Mouse (Mus musculus) urinary bladder, postnatal 25 days (tissue): ENCODE data around the gene Baz2b.

Experiments
- DNase-seq: peaks from one replicate; pipeline ENCODE4 v3.0.0; 2022; ENCODE audit warnings: low spot score

Gene Baz2b

DNA sequence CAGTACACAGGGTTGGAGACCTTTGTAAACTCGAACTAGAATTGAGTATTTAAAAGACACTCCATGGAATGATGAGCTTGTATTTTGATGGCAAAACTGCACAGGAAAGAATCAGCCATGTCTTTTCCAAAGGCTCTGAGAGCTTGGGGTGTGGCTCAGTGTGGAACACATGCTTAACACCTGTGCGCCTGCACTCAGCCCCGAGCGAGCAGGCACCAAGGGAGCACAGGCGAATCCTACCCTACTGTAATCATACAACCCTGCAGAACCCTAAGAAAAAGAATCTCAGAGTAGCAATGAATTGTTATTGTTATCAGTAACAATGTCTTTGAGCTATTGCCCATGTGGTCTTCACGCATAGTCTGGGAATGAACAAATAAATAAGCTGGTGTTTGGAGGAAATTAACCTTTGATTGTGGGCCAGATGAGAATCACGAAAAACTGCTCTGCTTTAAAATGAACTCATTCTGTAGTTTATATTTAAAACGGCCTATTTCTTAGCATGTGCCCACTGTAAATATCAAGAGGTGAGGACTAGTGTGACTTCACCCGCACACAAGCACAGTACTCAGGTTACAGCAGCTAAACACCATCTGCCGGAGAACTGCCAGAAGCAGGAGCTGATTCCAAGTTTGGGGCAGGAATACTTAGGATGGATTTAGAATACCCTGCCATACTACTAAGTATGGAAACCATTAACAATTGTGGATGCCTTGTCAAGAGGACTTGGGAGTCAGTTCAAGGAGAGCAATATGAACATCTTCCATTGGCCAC lies 77.2 kb downstream of the Baz2b start:
- DNase-seq = no peak

DNA sequence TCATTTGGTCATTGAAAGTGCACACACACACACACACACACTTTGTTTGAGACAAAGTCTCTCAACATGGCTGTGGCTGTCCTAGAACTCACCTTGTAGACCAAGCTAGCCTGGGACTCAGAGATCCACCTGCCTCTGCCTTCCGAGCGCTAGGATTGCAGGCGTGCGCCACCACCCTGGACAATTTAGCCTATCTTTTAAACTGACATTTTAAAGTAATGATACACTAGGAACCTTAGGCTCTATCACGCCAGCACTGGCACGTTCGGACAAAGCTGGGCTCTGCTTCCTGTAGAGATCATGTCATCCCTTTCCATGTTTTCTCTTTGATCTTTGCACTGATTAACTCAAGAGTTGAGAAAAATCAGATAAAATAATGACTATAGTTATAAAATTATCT lies 81.0 kb downstream of the Baz2b start:
- DNase-seq = no peak

DNA sequence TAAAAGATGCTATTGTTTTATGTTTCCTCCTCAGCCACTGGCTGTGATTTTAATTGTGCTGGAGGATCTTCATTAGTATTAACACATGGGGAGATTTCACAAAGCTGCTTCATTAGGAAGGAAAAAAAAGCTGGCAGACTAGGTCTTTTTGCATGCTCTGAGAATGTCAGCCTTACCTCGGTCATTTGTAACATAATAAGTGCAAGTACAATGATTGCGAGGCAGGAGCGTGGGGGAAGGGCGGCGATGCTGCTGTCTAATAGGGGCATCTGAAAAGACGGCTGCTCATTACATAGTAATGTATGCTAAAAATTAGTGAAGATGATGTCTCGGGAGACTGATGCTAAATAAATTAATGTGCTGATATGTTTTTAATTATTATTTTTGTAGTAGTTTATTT lies 82.8 kb downstream of the Baz2b start:
- DNase-seq = no peak

DNA sequence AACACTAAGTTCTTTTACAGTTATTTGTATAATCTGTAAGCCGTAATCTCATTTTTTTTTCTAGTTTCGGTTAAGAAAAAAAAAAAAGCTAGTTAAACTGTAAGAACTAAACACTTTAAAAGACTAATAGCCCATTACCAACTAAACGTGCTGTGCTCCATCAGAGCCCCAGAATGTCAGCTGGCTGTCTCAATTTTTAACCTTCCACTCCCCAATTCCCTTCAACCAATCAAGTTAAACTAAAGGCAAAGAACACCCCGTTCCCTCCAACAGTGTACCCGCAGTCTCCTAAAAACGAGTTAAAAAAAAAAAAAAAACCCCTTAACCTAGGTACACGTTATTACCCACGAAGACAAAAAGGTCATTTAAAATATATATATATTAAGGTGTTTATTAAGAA lies 83.3 kb downstream of the Baz2b start:
- no peak for DNase-seq

DNA sequence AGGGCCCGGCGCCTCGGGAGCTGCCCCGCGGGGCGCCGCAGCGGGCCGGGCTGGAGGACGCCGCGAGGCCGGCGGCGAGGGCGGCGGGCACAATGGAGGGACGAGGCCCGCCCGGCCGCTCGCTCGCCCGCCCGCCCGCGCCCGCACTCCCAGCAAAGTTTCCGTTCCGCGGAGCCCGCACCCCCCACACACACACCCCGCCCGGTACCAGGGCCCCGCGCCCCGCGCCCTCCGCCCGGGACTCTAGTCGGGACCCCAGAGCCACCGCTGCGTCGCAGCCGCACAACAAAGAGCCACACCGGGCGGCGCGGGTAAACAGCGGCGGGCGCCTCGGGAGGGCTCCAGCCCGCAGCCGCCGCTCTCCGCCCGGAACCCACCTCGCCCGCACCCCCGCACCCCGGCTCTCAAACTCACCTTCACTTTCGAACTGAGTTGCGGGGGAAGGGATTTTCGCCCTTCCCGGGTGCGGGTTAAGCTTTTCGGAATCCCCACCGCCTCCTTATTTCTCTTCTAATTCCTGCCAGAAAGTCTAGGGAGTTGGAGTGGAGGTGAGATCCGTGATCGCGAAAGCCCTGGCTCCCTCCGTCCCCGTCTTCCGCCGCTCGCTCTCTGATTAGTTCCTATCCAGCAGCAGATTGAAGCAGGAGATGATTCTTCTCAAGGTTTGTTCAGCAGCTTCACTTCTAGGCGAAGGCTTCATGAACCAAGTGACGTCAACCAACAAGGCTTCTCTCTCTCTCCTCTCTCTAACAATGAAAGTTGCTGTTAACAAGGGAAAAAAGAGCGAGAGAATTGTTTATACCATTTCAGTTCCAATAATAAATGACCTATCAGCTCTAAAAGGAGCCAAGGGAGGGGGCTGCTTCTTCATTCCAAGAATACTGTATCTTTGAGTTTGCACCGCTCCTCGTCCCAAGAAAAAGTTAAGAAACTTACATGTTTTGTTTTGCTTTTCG lies 84.3 kb downstream of the Baz2b start:
- peak; percentile 57 for DNase-seq

DNA sequence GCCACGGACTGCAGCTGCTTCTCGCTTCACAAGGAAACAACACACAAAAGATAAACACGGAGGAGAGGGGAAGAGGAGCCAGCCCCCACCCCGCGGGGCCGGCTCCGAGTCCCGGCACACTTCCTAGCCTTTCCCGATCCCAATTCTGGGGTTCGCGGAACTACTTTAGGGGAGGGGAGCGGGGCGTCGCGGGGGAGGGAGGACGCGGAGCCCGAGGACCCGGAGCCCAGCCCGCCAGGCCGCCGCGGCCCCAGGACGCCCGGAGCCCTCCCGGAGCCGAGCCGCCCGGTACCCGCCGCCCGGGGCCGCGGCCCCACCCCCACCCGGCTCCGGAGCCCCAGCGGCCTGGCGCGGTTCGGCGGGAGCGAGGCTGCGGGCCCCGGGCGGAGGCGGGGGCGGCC lies 85.0 kb downstream of the Baz2b start:
- peak; percentile 49 for DNase-seq

DNA sequence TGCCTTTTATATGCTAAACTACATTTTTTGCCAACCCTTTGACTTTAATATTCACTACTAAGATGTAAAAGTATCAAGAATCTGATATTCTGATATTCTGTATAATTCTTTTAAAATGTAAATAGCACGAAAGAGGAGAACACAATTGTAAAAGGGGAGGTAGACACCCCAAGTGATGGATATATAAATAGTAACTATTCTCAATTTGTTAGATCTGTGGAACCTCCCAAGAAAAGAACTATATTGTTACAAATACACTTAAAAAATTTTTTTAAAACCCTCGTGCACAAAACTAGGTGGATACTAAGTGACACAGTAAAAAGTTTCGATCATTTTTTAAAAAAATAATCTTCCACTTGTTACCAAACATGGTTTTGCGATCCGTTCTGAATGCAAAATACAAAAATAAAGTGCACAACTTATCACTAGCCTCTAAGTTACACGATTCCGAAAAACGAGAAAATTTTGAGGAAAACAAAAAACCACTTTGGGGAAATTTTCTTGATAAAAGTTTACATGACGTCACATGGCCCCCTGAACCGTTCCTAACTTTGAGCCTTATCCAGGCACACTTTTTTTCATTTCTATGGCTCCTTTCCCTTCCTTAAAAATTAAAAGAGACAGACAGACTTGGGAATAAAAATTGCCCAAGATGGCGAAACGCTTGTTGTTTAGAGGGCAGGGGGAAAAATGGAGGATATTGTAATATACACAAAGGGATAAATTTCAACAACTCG lies 85.6 kb downstream of the Baz2b start:
- no peak for DNase-seq

DNA sequence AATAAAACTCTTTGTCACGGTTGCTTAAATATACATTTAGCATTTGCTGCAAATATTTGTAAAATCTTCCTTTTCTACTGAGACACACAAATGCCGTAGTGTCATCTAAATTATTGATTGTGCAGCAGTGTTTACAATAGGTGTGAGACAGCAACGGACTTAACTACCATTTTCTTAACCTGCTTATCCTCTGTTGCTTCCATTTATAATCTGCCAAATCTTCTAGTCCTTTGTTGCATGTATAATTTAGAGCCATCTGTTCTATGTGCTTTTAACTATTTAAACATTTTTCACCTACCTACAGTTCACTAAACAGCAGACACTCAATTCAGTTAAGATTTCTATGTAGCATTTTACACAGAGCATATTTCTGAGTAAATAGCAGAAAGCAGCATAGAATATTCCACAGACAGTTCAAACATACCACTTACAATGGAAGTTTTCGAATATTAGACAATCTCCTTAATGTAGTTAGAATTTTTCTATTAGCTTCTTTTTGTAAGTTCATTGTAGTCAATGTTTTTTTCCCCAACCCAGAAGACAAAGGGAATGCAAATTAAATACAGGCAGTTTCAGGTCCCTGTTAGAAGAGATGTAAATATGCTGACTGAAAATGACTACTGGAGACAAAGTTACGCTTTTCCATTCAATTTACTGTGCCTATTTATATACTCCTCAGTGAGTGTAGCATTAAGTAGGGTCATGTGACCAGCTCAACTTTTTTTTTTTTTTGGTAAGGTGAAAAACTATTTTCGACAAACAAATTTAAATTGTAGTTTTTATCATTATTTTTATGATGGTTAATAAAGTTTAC lies 86.4 kb downstream of the Baz2b start:
- no peak for DNase-seq

DNA sequence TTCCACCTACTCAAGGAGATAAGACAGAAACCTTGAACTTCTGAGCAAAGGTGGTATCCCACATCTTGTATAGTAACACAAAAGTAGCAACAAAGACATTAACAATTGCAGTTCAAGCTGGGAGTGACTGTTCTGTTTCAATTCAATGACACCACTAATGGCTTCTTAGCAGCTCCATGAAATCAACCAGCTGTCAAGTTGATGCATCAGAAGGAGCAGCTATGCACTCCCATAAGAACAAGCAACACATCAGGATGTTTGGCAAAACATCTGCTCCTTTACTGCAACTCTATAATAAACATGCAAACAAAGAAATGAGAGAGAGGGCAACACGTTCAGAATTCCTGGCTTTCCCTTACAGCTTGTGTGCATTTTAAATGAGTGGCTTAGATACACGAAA lies 87.5 kb downstream of the Baz2b start:
- no peak for DNase-seq

DNA sequence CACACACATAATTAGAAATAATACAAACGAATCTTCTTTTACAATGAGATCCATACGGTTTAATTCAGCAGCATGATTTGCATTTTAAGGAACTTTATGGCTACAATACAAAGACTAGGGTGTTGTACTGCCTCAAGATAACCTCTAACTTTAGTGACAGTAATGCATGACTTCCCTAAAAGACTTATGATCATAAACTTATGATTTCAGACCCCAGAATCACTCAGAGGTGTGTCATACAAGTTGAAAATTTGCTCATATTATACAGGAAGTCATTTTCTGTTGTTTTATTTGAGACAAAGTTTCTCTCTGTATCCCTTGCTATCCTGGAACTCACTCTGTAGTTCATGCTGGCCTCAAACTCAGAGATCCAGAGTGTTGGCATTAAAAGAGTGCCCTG lies 89.0 kb downstream of the Baz2b start:
- no peak for DNase-seq

DNA sequence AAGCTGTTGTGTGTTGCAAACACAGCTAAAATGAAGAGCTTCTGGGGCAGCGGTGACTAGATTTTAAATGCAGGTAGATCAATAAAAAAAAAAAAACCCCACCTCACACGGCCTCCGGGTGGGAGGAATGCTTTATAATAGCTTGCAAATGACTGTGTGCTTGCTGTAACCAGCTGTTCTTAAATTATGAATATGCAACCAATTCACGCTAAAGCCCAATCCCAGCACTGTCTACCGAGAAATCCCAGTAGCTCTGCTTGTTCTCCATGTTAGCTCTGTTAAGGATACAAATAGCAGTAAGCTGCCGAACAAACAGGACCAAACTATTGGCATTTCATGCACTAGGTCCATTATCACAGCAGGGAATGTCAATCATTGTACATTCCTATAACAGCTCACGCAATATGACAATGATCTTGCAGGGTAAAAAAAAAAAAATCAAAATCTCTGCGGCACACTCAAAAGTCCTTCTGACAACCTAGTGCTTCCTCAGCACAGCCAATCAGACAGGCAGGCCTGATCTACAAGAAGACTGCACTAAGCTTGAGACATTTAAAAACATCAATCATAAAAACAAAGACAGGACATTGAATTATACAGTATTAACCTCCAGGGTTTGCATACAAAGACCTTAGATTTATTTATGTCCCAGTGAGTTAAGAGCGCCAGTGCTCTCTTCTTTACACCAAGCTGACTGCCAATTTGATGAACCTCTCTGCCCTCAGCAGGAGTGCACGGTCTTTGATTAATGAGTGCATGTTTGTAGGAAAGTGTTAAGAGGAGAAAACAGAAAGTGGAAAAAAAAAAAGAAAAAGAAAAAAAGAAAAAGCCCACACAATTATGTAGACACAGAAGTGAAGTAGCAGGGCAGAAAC lies 90.7 kb downstream of the Baz2b start:
- no peak for DNase-seq

DNA sequence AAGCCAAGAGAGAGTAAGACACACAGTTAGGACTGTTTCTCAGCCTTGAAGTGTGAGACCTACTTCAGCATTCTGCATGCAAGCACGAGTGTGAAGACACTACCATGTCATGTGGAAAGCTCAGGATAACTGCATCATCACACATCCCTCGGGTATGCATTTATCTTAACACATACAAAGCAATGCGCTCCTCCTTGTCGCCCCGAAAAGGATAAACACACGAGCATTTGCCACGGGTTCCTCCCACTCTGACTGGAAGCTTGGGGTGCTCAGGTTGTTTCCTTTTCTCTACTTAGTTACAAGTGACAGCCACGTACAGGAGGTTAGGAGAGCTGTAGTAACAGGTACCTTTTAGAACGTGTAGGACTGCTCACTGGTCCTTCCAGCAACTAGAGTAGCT lies 91.8 kb downstream of the Baz2b start:
- no peak for DNase-seq

DNA sequence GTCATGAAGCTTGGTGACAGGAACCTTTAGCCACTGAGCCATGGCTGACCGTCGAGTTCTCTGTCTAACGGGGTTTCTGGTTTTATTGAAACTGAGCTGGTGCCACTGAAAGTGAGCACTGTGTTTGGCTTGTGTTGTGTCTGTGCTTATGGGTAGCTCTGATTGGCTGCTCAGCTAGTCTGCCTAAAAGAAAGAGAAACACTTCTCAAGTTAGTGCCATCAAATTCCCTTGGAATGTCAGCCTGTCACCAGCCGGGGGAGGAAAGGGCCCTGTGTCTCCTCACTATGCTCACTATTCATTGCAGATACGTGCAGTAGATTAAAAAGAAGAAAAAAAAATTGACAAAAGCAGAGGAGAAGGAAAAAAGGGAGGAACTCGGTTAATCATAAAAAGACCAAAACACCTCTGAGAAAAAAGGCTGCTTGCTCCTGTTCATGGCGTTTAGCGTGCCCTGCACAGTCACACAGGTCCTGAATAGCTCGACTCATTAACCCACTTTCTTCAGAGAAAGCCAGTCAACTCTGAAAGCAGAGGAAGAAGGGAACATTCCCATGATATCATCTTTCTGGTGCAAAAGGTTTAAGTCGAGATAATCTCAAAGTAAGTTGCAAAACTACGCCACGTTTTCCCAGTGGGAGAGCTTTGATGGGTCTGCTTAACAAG lies 93.6 kb downstream of the Baz2b start:
- DNase-seq = no peak

DNA sequence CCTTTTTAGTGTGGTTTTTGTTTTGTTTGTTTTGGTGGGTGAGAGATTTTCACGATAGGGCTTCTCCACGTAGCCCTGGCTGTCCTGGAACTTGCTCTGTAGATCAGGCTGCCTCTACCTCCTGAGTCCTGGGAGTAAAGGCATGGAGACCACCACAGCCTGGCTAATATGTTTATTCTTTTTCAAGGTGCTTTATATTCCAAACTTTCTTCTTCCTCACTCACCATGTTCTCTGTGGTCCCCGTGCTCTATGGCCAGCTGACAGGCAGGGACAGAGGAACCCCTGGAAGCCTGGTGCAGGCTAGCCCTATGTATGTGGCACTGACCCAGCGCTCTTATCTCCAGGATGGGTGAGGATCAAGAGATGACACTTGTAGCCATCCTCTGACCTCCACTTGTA lies 94.7 kb downstream of the Baz2b start:
- DNase-seq = no peak

DNA sequence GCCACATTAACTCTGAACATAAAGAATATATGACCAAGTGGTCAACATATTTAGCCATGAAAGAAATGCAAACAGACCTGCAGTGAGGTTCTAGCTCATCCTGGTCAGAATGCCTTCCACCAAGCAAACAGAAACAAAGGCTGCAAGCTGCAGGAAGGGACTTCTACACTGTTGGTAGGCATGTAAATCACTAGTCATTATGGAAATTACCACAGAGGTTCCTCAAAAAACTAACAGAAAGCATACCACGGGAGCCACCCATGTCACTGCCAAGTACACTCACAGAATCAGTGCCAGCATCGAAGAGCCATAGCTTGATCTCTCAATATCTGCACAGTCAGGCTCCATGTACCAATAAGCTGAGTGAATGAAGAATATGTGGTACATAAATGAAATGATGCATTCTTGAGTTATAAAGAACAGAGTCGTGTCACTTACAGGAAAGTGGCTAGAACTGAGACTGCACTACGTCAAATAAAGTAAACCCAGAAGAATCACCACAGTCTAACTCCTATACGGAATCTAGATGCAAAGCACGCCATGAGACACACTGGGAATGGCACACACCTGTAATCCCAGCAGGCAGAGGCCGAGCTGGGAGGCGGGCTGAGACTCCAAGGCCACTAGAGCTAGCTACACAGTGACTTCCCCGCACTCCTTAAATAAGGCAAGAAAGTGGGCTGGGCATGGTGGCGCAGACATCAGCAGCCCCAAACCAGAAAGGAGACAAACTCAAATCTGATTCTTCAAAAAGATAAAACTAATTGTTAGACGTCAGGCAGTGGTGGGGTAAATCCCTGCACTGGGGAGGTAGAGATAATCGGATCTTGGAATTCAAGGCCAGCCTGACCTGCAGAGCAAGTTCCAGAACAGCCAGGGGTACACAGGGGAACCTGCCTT lies 95.7 kb downstream of the Baz2b start:
- DNase-seq = no peak

DNA sequence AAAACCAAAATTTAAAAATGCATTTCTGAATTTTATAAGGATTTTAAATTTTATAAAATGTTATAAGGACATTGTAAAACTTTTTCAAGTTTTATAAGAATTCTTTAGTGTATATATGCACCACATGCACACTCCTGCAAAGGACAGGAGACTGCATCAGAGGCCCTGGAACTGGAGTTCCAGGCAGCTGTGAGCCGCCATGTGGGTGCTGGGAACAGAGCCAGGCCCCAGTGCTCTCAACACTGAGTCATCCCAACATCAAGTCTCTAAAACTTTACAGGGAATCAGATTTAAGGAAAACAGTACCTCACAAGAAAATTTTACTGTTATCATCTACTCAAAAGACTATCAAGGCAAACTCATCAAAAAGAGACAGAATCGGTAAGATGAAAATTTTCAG lies 97.5 kb downstream of the Baz2b start:
- DNase-seq = no peak

DNA sequence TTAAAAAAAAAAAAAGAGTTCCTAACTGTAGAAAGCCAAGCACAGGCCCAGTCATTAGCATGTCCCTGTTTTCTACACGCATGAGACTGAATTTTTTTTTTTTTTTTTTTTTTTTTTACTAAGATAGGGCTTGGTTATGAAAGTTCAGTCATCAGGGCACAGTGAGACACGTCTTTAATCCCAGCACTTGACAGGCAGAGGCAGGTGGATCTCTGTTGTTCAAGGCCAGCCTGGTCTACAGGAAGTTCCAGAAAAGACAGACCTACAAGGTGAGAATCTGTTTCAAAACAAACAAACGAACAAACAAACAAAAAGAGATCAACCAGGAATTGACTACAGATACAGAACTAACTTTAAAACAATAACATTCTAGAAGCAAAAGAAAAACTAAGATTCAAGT lies 100.6 kb downstream of the Baz2b start:
- no peak for DNase-seq

DNA sequence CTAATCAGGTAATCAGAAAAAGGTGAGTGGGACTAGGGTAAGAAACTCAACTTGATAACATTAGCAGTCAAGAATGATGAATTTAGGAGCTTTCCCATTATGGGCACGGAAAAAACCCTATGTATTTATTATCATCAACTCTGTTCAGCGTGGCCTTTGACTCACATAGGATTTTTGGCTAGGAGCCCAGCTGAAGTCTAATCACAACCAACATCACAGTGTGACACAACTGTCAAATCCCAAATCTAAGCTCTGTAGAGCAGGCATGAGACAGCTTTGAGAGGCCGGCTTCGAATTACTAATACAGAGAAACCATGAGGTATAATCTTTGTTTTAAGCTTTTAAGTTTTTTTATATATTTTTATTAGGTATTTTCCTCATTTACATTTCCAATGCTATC lies 113.0 kb downstream of the Baz2b start:
- no peak for DNase-seq

DNA sequence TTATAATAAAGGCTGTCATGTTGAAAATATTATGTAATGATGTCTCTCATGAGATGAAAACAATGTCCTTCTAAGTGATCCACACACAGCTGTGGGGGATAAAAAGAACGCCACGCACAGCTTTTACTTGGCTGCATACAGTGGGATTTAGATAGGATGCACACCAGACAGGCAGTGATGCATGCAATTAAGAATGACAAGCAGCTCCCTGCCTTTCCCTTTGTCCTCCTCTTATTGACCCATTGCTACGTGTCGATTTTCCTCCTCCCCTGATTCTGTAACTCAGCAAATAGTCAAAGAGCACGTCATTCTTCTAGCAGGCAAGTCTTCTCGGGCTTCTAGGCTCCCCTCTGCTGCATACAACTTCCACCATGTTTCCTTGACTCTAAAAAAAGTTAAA lies 119.4 kb downstream of the Baz2b start:
- no peak for DNase-seq
